Mouse (Mus musculus): ENCODE measurements around the gene Ccdc47.

Gene Ccdc47

DNA sequence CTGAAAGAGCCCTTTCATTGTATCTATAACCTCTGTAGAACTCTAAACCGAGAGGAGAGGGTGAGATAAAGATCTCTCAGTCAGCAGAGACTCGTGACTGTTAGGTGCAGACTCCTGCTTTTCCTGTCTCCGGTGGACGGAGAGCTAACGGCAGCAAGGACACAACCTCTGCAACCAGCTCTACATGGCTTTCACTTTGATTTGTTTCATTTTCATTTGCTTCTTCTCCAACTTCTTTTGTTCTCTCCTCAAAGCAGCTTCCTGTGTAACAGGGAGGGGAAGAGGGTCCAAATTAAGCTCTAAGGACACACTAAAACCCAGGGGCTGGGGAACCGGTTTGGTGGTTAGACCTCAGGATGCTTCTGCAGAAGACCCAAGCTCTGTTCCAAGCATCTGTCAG is 15.4 kb downstream of the Ccdc47 start:
- intact Hi-C loops (cut with DNase I) = no loop called here

GRCm38 (mm10) chr11:106199997-106200396 is 16.1 kb downstream of the Ccdc47 start:
- intact Hi-C loops (cut with DNase I) = loop anchor here (5.0 kb wide), 1 partner anchor 38 kb away; the partner anchor contains the start of genes Gm10840 and Limd2

DNA sequence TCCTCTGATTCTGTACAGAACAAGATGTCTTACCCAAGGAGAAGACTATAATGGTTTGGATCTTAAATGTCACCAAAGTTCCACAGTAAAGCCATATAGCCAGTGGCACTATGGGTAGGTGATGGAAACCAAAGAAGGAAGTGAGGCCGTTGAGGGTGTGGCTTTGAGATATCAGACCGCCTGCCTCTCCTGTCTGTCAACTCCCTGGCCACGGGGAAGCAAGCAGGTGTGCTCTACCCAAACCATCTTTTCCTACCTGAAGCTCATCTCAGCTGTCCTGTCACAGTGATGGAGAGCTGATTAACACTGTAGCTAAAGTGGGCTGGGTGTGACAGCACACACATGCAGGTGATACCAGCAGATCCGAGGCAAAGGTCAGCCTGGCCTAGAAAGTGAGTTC is 17.9 kb downstream of the Ccdc47 start:
- intact Hi-C loops (cut with DNase I) = loop anchor here (5.0 kb wide), 1 partner anchor 36 kb away; the partner anchor contains the start of genes Gm10840 and Limd2

- intact Hi-C loops (cut with DNase I) = loop anchor here (5.0 kb wide), 1 partner anchor 33 kb away; the partner anchor contains the start of genes Gm10840 and Limd2
Observed at GRCm38 (mm10) chr11:106195341-106195740, 20.8 kb downstream of the Ccdc47 start.

- intact Hi-C loops (cut with DNase I) = loop anchor here (5.0 kb wide), 1 partner anchor 33 kb away; the partner anchor contains the start of genes Gm10840 and Limd2
Observed at GRCm38 (mm10) chr11:106194891-106195290, 21.3 kb downstream of the Ccdc47 start.

- intact Hi-C loops (cut with DNase I) = no loop called here
Observed at GRCm38 (mm10) chr11:106194155-106194541, 22.0 kb downstream of the Ccdc47 start.

DNA sequence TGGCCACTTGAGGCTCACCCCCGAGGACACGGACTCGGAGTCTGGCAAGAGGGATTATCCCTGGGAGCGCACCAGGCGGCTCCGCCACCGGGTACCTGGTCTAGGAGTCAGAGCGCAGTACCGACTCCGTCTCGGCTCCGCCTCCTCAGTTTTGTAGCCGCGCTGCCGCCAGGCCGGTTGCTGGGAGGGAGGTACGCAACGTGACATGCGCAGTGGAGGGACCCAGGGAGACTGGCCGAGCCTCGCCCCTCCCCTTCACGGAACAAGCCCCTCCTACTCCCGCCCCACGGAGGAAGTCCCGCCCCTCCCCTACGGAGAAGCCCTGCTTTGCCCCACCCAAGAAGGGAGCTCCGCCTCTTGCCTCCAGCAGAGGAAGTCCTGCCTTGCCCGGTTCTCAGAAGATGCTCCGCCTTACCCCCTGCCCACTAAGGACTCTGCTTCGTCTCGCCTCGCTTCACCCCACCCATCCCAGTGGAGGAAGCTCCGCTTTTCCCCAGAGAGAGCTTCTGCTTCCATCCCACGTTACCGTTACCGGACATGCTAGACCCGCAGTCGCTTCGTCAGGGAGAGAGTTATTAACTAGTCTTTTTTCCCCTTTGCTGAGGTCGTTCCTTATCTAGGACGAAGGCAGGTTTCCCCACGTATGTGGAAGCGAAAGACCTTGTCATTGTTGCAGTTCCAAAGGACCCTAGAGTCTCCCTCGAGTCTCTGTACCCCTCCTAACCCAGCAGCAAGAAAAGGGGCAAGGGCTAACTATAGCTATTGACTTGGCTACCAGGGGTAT is 22.6 kb downstream of the Ccdc47 start:
- intact Hi-C loops (cut with DNase I) = no loop called here

GRCm38 (mm10) chr11:106192657-106193370 is 23.3 kb downstream of the Ccdc47 start:
- intact Hi-C loops (cut with DNase I) = no loop called here

DNA sequence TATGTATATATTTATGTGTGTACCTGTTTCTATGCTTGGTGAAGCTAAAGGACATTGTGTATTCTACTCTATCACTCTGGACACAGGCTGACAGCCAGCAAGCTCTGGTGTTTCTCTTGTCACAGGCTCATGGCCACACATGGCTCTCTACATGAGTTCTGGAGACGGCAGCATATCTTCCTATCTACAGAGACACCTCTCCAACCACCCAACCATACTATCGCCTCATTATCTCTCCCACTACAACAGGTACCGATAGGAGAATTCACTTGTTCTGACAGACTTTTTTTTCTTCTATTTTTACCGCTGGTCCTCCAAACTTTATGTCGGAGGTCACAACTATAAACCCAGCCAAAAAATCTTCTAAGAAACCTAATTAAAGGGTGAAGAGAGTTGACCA is 23.9 kb downstream of the Ccdc47 start:
- intact Hi-C loops (cut with DNase I) = no loop called here

DNA sequence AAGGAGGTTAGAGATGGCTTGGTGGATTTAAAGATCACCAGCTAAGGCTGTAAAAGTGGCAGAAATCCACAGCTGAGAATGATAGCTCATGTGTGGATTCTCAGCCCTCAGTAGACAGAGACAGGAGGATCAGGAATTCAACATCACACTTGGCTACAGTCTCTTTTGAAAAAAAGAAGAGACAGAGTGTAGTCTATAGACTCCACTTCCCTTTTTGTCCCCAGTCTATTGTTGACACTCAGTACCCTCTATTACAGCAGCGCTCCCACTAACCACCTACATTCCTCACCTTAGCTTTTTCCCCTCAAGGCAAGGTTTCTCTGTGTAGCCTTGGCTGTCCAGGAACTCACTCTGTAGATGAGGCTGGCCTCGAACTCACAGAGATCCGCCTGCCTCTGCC is 24.4 kb downstream of the Ccdc47 start:
- intact Hi-C loops (cut with DNase I) = no loop called here

- intact Hi-C loops (cut with DNase I) = no loop called here
Observed at GRCm38 (mm10) chr11:106187326-106187725, 28.8 kb downstream of the Ccdc47 start.

- intact Hi-C loops (cut with DNase I) = no loop called here
Observed at GRCm38 (mm10) chr11:106180449-106180801, 35.7 kb downstream of the Ccdc47 start.

- intact Hi-C loops (cut with DNase I) = no loop called here
Observed at GRCm38 (mm10) chr11:106179711-106180448, 36.3 kb downstream of the Ccdc47 start.

- intact Hi-C loops (cut with DNase I) = no loop called here
Observed at GRCm38 (mm10) chr11:106178036-106178782, 37.9 kb downstream of the Ccdc47 start.

DNA sequence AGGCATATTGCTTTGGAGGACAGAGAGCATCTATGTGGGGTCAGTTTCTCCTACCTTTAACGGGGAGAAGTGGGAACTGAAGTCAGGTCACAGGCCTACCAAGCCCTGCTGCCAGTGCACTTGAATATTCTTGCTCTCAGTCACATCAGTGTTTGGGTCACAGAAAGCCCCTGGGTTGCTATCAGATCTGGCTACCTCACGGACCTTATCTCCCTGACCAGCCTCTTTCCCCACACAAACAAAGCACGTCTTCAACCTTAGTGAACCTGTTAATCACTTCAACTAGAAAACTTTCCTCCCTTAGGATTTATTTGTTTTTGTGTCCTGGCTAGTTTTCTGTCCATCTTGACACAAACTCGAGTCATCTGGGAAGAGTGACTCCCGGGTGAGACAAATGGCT is 39.8 kb downstream of the Ccdc47 start:
- intact Hi-C loops (cut with DNase I) = no loop called here

DNA sequence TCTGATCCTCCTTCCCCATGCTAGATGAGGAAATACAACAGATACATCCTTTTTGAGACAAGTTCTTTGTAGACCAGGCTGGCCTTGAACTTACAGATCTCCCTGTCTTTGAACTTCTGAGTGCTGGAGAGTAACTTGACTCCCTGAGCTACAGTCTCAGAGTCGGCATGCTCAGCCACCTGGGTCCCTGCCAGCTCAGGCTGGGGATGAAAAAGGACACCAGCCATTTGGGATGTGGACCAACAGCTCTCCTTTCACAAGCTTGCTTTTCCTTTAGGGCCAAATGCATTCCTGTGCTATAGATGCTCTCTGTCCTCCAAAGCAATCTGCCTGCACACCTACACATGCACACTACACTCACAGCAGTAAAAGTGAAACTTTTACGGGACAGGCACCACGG is 41.1 kb downstream of the Ccdc47 start:
- intact Hi-C loops (cut with DNase I) = no loop called here

DNA sequence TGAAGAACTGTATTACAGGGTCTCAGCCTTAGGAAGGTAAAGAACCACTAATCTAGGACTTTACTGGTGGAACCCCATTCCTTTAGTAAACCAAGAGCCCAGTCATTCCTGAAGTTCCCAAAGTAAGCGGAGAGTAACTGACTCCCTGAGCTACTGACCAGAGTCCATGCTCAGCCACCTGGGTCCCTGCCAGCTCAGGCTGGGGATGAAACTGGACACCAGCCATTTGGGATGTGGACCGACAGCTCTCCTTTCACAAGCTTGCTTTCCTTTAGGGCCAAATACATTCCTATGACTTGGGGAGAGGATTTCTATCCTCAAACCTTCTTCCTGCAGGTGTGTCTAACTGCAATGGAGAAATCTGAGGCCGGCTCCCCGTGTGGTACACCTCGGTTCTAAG is 41.8 kb downstream of the Ccdc47 start:
- intact Hi-C loops (cut with DNase I) = no loop called here

DNA sequence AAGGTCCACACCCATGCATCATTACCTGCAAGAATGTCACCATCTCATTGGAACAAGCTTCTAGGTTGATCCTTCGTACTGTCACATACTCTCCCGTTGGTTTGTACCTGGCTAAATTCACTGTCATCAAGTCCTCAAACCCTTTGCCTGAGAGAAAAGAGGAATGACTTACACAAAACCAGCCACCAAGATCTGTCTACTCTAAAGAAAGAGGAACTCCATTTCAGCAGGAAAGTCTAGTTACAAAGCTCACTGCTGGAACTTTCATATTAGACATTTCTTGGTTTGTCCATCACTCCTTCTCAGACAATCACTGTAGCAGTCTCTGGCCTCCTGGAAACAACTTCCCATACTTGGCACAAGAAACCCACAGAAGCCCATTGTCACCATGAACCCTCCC is 42.9 kb downstream of the Ccdc47 start:
- intact Hi-C loops (cut with DNase I) = no loop called here

DNA sequence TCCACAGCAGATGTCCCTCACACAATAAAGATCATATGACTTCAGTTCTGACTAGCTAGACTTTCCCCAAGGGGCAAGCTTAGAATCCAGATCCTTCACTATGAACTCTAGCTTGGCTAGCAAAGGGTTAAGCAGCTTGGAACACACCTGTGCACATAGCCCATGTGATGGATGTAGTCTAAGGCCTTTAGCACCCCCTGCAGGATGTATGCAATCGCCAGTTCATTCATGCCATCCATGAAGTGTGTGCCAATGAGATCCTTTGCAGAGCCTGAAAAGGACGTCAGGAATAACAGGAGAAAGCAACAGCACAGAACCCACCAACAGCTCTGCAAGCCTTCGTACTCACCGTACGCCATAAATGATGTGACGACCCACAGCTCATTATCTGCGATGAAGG is 45.3 kb downstream of the Ccdc47 start:
- intact Hi-C loops (cut with DNase I) = no loop called here

DNA sequence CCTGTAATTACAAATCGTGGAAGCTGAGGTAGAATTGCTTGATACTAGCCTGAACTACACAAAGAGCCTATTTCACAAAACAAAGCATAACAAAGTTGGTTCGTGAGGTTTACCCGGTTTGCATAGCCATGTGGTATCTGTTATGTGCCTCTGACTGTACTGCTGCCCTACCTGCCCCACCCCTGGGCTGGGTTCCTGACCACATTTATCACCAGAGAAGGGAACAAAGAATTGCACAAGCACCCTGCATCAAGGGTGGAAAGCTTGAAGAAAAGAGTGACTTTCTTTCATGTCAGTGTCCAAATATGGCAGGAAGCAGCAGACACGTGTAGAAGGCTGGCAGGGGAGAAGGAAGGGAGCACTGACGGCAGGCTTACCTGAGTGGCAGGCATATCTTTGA is 48.7 kb downstream of the Ccdc47 start:
- intact Hi-C loops (cut with DNase I) = no loop called here

- intact Hi-C loops (cut with DNase I) = loop anchor here (5.0 kb wide), 1 partner anchor 33 kb away; no protein-coding TSS in a partner anchor
Observed at GRCm38 (mm10) chr11:106164601-106165180, 51.5 kb downstream of the Ccdc47 start.
